Mouse (Mus musculus): ENCODE measurements around the gene Zbtb22. TPM values are rescaled to one million over a fixed set of nuclear protein-coding genes. Genes with fewer than 3 reads are reported as not detected.

The Zbtb22 gene
- polyA plus RNA-seq, 1 experiment from 2014 or later, result 15.4 TPM

DNA sequence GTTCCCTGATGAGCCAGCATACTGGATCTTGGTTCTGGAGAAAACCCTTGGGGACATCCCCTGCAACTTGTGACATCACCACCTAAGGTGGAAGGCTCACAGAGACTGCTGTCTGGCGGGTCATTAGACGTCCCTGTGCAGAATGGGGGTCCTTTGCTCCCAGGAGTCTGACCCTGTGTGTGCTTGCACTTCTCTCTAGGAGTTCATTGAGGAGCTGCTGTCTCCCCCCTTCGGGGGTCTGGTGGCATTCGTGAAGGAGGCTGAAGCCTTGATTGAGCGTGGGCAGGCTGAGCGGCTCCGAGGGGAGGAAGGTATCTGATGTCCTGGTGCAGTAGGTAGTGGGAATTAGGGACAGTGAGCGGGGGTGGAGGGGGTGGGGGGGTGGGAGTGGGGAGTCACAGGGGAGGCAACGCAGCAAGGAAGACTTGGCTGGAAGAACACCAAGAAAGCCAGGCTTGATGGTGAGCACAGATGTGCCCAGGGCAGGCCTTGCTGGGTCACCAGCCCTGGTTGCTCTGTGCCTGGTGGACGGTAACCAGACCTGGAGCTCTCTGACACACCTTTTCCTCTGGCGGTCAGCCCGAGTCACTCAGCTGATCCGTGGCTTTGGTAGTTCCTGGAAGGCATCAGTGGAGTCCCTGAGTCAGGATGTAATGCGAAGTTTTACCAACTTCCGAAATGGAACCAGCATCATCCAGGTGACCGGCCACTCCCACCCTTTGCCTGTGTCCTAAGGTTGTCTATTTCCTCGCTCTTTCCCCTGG, 49.6 kb downstream of the Zbtb22 start:
- no peak overlapping the region for H3K9ac ChIP-seq
- ATAC-seq (ENCODE audit: insufficient read depth, low FRiP score, low read depth), result no peak
- H3K9me3 ChIP-seq, result no peaks in the 10 kb centered on the region
- H3K4me3 ChIP-seq (replicated peaks), result no peak overlapping the region
- no peaks in the 10 kb centered on the region for H3K4me1 ChIP-seq
- whole genome bisulfite sequencing, result 91% methylated on average over 17 of the region's 17 CpGs
- H3K27me3 ChIP-seq (replicated peaks), result no peaks in the 10 kb centered on the region
- no peak overlapping the region for H3K27ac ChIP-seq
- no peak overlapping the region for H3K4me2 ChIP-seq
- H3K36me3 ChIP-seq, result peaks cover 22% of the 10 kb centered on the region

DNA sequence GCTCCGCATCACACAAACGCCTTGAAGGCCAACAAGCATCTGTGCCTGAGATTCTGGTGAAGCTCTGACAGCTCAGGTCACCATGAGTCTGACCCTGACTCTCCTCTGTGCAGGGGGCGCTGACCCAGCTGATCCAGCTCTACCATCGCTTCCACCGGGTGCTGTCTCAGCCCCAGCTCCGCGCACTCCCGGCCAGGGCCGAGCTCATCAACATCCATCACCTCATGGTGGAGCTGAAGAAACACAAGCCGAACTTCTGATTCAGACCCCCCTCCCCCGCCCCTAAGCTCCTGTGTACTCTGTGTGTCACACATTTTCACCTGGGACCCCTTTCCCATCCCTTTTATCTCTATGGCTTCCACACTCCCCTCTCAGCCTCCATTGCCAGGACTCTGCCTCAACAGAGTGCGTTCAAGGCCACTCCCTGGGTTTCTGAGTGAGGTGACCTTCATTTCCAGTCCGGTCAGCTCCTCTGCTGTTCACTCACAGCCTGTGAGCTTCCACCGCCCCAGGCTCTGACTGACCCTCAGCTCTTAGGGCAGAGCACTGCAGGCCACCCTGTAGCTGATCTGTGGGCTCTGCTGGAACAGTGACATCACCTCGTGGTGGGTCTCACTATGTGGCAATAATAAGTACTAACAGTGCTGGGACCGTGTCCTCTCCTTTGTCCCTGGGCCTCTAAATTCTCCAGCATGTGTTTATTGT, 50.3 kb downstream of the Zbtb22 start:
- Histone ChIP-seq H3K9me3 (no peaks in the 10 kb centered on the region), H3K4me1 (no peaks in the 10 kb centered on the region), H3K27me3 (replicated peaks) (no peaks in the 10 kb centered on the region), H3K4me2 (no peak overlapping the region), H3K27ac (no peak overlapping the region), H3K9ac (no peak overlapping the region), H3K4me3 (replicated peaks) (no peak overlapping the region), H3K36me3 (peaks cover 21% of the 10 kb centered on the region)
- WGBS, result 79% methylated on average over 16 of the region's 16 CpGs
- ATAC-seq (ENCODE audit: insufficient read depth, low FRiP score, low read depth), result no peak

DNA sequence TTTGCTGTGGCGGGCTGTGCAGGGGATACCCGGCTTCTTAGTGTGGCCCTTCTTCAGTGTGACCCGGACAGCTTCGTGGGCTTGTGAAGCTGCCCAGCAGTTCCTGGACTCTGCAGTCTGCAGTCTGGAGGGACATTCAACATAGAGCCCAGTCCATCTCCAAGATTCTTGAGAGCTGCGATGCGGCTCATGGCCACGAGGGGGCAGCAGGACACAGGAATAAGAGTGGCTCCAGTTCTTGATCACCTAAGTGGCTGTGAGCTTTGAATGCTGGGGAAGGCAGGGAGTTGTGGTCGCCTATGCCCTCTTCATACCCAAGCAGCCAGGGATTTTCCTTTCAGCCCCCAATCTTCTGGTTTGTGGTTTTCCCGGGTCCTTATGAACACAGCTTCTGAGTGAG, 52.8 kb downstream of the Zbtb22 start:
- H3K4me2 ChIP-seq, result no peak overlapping the region
- H3K4me3 ChIP-seq (replicated peaks), result no peak overlapping the region
- ATAC-seq (ENCODE audit: insufficient read depth, low FRiP score, low read depth), result peak; percentile 58
- WGBS, result 1% methylated on average over 9 of the region's 9 CpGs
- H3K27ac ChIP-seq, result no peak overlapping the region
- H3K4me1 ChIP-seq, result no peaks in the 10 kb centered on the region
- no peaks in the 10 kb centered on the region for H3K27me3 ChIP-seq (replicated peaks)
- H3K9ac ChIP-seq, result no peak overlapping the region
- peaks cover 12% of the 10 kb centered on the region; the same call in 1 of the 2 replicates for H3K36me3 ChIP-seq
- H3K9me3 ChIP-seq, result no peaks in the 10 kb centered on the region

Small RNAs within 50 kb of the gene (microRNA-seq; reads per million reads assigned to microRNA genes)
- gene Gm27740, result not detected

Other genes starting within 250 kb of the Zbtb22 start
- 248 and 307 TPM in 2 replicates for gene Hnrnpm, start 229.0 kb upstream of the Zbtb22 start, polyA plus RNA-seq (2015; fragmentation: Nextera tagmentation; extraction: Ambion mirVana)
- 59.8 and 70.8 TPM in 2 replicates for gene March2, start 197.2 kb upstream of the Zbtb22 start, polyA plus RNA-seq (2015; fragmentation: Nextera tagmentation; extraction: Ambion mirVana)
- gene Rab11b, start 155.4 kb upstream of the Zbtb22 start, polyA plus RNA-seq (2015; fragmentation: Nextera tagmentation; extraction: Ambion mirVana), result 249 and 270 TPM in 2 replicates
- gene Angptl4, start 134.1 kb upstream of the Zbtb22 start, polyA plus RNA-seq (2015; fragmentation: Nextera tagmentation; extraction: Ambion mirVana), result 22.6 and 24.7 TPM in 2 replicates
- gene Kank3, start 105.4 kb upstream of the Zbtb22 start, polyA plus RNA-seq (2015; fragmentation: Nextera tagmentation; extraction: Ambion mirVana), result 31.4 and 31.5 TPM in 2 replicates
- gene Rps28, start 91.3 kb upstream of the Zbtb22 start, polyA plus RNA-seq (2015; fragmentation: Nextera tagmentation; extraction: Ambion mirVana), result 888 and 917 TPM in 2 replicates
- gene Ndufa7, start 91.3 kb upstream of the Zbtb22 start, polyA plus RNA-seq (2015; fragmentation: Nextera tagmentation; extraction: Ambion mirVana), result 459 and 493 TPM in 2 replicates
- gene Cd320, start 72.8 kb upstream of the Zbtb22 start, polyA plus RNA-seq (2015; fragmentation: Nextera tagmentation; extraction: Ambion mirVana), result 59.1 and 62.6 TPM in 2 replicates
- gene Gm7029, start 42.1 kb upstream of the Zbtb22 start, polyA plus RNA-seq (2015; fragmentation: Nextera tagmentation; extraction: Ambion mirVana), result not detected in 2 replicates
- 7.7 and 7.9 TPM in 2 replicates for gene Kifc1, start 25.2 kb upstream of the Zbtb22 start, polyA plus RNA-seq (2015; fragmentation: Nextera tagmentation; extraction: Ambion mirVana)
- gene Platr17, start 10.8 kb upstream of the Zbtb22 start, polyA plus RNA-seq (2015; fragmentation: Nextera tagmentation; extraction: Ambion mirVana), result 0.95 and 1.1 TPM in 2 replicates
- gene Daxx, start 6.5 kb upstream of the Zbtb22 start, polyA plus RNA-seq (2015; fragmentation: Nextera tagmentation; extraction: Ambion mirVana), result 39.1 and 41.5 TPM in 2 replicates
- gene Tapbp, start within 50 bp of the Zbtb22 start, polyA plus RNA-seq (2015; fragmentation: Nextera tagmentation; extraction: Ambion mirVana), result 47.3 and 50.1 TPM in 2 replicates
- gene Rgl2, start 13.6 kb downstream of the Zbtb22 start, polyA plus RNA-seq (2015; fragmentation: Nextera tagmentation; extraction: Ambion mirVana), result 38.5 and 43.6 TPM in 2 replicates
- gene Pfdn6, start 24.4 kb downstream of the Zbtb22 start, polyA plus RNA-seq (2015; fragmentation: Nextera tagmentation; extraction: Ambion mirVana), result 155 and 159 TPM in 2 replicates
- gene Wdr46, start 24.8 kb downstream of the Zbtb22 start, polyA plus RNA-seq (2015; fragmentation: Nextera tagmentation; extraction: Ambion mirVana), result 36.1 and 40.6 TPM in 2 replicates
- gene B3galt4, start 35.6 kb downstream of the Zbtb22 start, polyA plus RNA-seq (2015; fragmentation: Nextera tagmentation; extraction: Ambion mirVana), result 7.5 and 8.2 TPM in 2 replicates
- 42.4 and 49.2 TPM in 2 replicates for gene Vps52, start 39.9 kb downstream of the Zbtb22 start, polyA plus RNA-seq (2015; fragmentation: Nextera tagmentation; extraction: Ambion mirVana)
- 1,803 TPM in 2 replicates for gene Rps18, start 40.1 kb downstream of the Zbtb22 start, polyA plus RNA-seq (2015; fragmentation: Nextera tagmentation; extraction: Ambion mirVana)
- gene H2-K1, start 84.4 kb downstream of the Zbtb22 start, polyA plus RNA-seq (2015; fragmentation: Nextera tagmentation; extraction: Ambion mirVana), result 112 and 124 TPM in 2 replicates
- 19.3 and 21.0 TPM in 2 replicates for gene Ring1, start 108.8 kb downstream of the Zbtb22 start, polyA plus RNA-seq (2015; fragmentation: Nextera tagmentation; extraction: Ambion mirVana)
- 50.8 and 58.4 TPM in 2 replicates for gene H2-Ke6, start 112.2 kb downstream of the Zbtb22 start, polyA plus RNA-seq (2015; fragmentation: Nextera tagmentation; extraction: Ambion mirVana)
- 169 and 199 TPM in 2 replicates for gene Slc39a7, start 115.8 kb downstream of the Zbtb22 start, polyA plus RNA-seq (2015; fragmentation: Nextera tagmentation; extraction: Ambion mirVana)
- gene Rxrb, start 115.9 kb downstream of the Zbtb22 start, polyA plus RNA-seq (2015; fragmentation: Nextera tagmentation; extraction: Ambion mirVana), result 43.6 and 45.0 TPM in 2 replicates
- 1.3 and 1.5 TPM in 2 replicates for gene Col11a2, start 123.5 kb downstream of the Zbtb22 start, polyA plus RNA-seq (2015; fragmentation: Nextera tagmentation; extraction: Ambion mirVana)
- 0.79 and 1.2 TPM in 2 replicates for gene H2-Oa, start 176.4 kb downstream of the Zbtb22 start, polyA plus RNA-seq (2015; fragmentation: Nextera tagmentation; extraction: Ambion mirVana)
- 10.8 and 12.1 TPM in 2 replicates for gene H2-DMa, start 203.6 kb downstream of the Zbtb22 start, polyA plus RNA-seq (2015; fragmentation: Nextera tagmentation; extraction: Ambion mirVana)
- gene Brd2, start 206.7 kb downstream of the Zbtb22 start, polyA plus RNA-seq (2015; fragmentation: Nextera tagmentation; extraction: Ambion mirVana), result 98.3 and 107 TPM in 2 replicates
- 0.58 and 0.87 TPM in 2 replicates for gene H2-DMb2, start 227.4 kb downstream of the Zbtb22 start, polyA plus RNA-seq (2015; fragmentation: Nextera tagmentation; extraction: Ambion mirVana)
- 2.2 and 2.8 TPM in 2 replicates for gene H2-DMb1, start 237.2 kb downstream of the Zbtb22 start, polyA plus RNA-seq (2015; fragmentation: Nextera tagmentation; extraction: Ambion mirVana)

Measured in stomach, embryonic 15.5 days (tissue).